Mouse (Mus musculus): Measurements from ENCODE around the gene Rtn1. TPM values are rescaled to one million over a fixed set of nuclear protein-coding genes. Genes with fewer than 3 reads are reported as not detected.

Rtn1 gene
- polyA plus RNA-seq, 1 experiment = 0.02 TPM

- H3K4me3 ChIP-seq (replicated peaks) = no peak overlapping the region
- no peaks in the 10 kb centered on the region for H3K4me1 ChIP-seq (ENCODE audit: control insufficient read depth)
- no peak for TF ChIP-seq GATA1 (IDR thresholded peaks at IDR 0.05; ENCODE audit: low read length)
- TF ChIP-seq TAL1 (IDR thresholded peaks at IDR 0.05; ENCODE audit: low read length) = no peak
- no peaks in the 10 kb centered on the region for H3K27me3 ChIP-seq (ENCODE audit: control insufficient read depth)
- H3K36me3 ChIP-seq (ENCODE audit: control insufficient read depth) = no peaks in the 10 kb centered on the region
- H3K9me3 ChIP-seq (ENCODE audit: control insufficient read depth, low read length) = peaks cover 5% of the 10 kb centered on the region
These were observed 8.9 kb upstream of the Rtn1 start for GRCm38 (mm10) chr12:72417762-72418161.

GRCm38 (mm10) chr12:72408111-72408891 lies 553 bp downstream of the Rtn1 start:
- Histone ChIP-seq H3K9me3 (ENCODE audit: control insufficient read depth, low read length) (no peaks in the 10 kb centered on the region), H3K4me3 (replicated peaks) (peak overlapping the region; percentile 18), H3K36me3 (ENCODE audit: control insufficient read depth) (no peaks in the 10 kb centered on the region), H3K4me1 (ENCODE audit: control insufficient read depth) (no peaks in the 10 kb centered on the region), H3K27me3 (ENCODE audit: control insufficient read depth) (peaks cover 28% of the 10 kb centered on the region)
- TF ChIP-seq TAL1 (IDR thresholded peaks at IDR 0.05; ENCODE audit: low read length) (no peak), GATA1 (IDR thresholded peaks at IDR 0.05; ENCODE audit: low read length) (no peak)

GRCm38 (mm10) chr12:72407721-72408110 lies 1.1 kb downstream of the Rtn1 start:
- Histone ChIP-seq H3K27me3 (ENCODE audit: control insufficient read depth) (peaks cover 28% of the 10 kb centered on the region), H3K36me3 (ENCODE audit: control insufficient read depth) (no peaks in the 10 kb centered on the region), H3K4me1 (ENCODE audit: control insufficient read depth) (no peaks in the 10 kb centered on the region), H3K4me3 (replicated peaks) (no peak overlapping the region), H3K9me3 (ENCODE audit: control insufficient read depth, low read length) (no peaks in the 10 kb centered on the region)
- TF ChIP-seq GATA1 (IDR thresholded peaks at IDR 0.05; ENCODE audit: low read length) (no peak), TAL1 (IDR thresholded peaks at IDR 0.05; ENCODE audit: low read length) (no peak)

GRCm38 (mm10) chr12:72407146-72407545 lies 1.7 kb downstream of the Rtn1 start:
- TF ChIP-seq TAL1 (IDR thresholded peaks at IDR 0.05; ENCODE audit: low read length) (no peak), GATA1 (IDR thresholded peaks at IDR 0.05; ENCODE audit: low read length) (no peak)
- no peaks in the 10 kb centered on the region for H3K4me1 ChIP-seq (ENCODE audit: control insufficient read depth)
- H3K27me3 ChIP-seq (ENCODE audit: control insufficient read depth) = peaks cover 28% of the 10 kb centered on the region
- H3K4me3 ChIP-seq (replicated peaks) = no peak overlapping the region
- H3K36me3 ChIP-seq (ENCODE audit: control insufficient read depth) = no peaks in the 10 kb centered on the region
- no peaks in the 10 kb centered on the region for H3K9me3 ChIP-seq (ENCODE audit: control insufficient read depth, low read length)

- Histone ChIP-seq H3K9me3 (ENCODE audit: control insufficient read depth, low read length) (no peaks in the 10 kb centered on the region), H3K36me3 (ENCODE audit: control insufficient read depth) (no peaks in the 10 kb centered on the region), H3K27me3 (ENCODE audit: control insufficient read depth) (peaks cover 28% of the 10 kb centered on the region), H3K4me3 (replicated peaks) (no peak overlapping the region), H3K4me1 (ENCODE audit: control insufficient read depth) (no peaks in the 10 kb centered on the region)
- TF ChIP-seq GATA1 (IDR thresholded peaks at IDR 0.05; ENCODE audit: low read length) (no peak), TAL1 (IDR thresholded peaks at IDR 0.05; ENCODE audit: low read length) (no peak)
These were observed 3.8 kb downstream of the Rtn1 start for GRCm38 (mm10) chr12:72405031-72405430.

GRCm38 (mm10) chr12:72393046-72393805 lies 15.6 kb downstream of the Rtn1 start:
- Histone ChIP-seq H3K36me3 (ENCODE audit: control insufficient read depth) (no peaks in the 10 kb centered on the region), H3K9me3 (ENCODE audit: control insufficient read depth, low read length) (peaks cover 2% of the 10 kb centered on the region; the same call in 1 of the 2 replicates)
- TF ChIP-seq TAL1 (IDR thresholded peaks at IDR 0.05; ENCODE audit: low read length) = no peak
- no peak for TF ChIP-seq GATA1 (IDR thresholded peaks at IDR 0.05; ENCODE audit: low read length)

GRCm38 (mm10) chr12:72390346-72390745 lies 18.5 kb downstream of the Rtn1 start:
- H3K36me3 ChIP-seq (ENCODE audit: control insufficient read depth) = no peaks in the 10 kb centered on the region
- no peaks in the 10 kb centered on the region for H3K27me3 ChIP-seq (ENCODE audit: control insufficient read depth)
- H3K4me3 ChIP-seq (replicated peaks) = no peak overlapping the region
- peaks cover 2% of the 10 kb centered on the region; the same call in 1 of the 2 replicates for H3K9me3 ChIP-seq (ENCODE audit: control insufficient read depth, low read length)
- no peaks in the 10 kb centered on the region for H3K4me1 ChIP-seq (ENCODE audit: control insufficient read depth)
- TF ChIP-seq GATA1 (IDR thresholded peaks at IDR 0.05; ENCODE audit: low read length) (no peak), TAL1 (IDR thresholded peaks at IDR 0.05; ENCODE audit: low read length) (no peak)

More at GRCm38 (mm10) chr12:72393046-72393805, 15.6 kb downstream of the Rtn1 start:
- no peak overlapping the region for H3K4me3 ChIP-seq (replicated peaks)
- H3K4me1 ChIP-seq (ENCODE audit: control insufficient read depth) = no peaks in the 10 kb centered on the region
- H3K27me3 ChIP-seq (ENCODE audit: control insufficient read depth) = no peaks in the 10 kb centered on the region

GRCm38 (mm10) chr12:72389377-72390103 lies 19.3 kb downstream of the Rtn1 start:
- no peaks in the 10 kb centered on the region for H3K36me3 ChIP-seq (ENCODE audit: control insufficient read depth)
- H3K4me1 ChIP-seq (ENCODE audit: control insufficient read depth) = no peaks in the 10 kb centered on the region
- peaks cover 2% of the 10 kb centered on the region; the same call in 1 of the 2 replicates for H3K9me3 ChIP-seq (ENCODE audit: control insufficient read depth, low read length)
- no peak for TF ChIP-seq TAL1 (IDR thresholded peaks at IDR 0.05; ENCODE audit: low read length)
- no peak for TF ChIP-seq GATA1 (IDR thresholded peaks at IDR 0.05; ENCODE audit: low read length)
- H3K4me3 ChIP-seq (replicated peaks) = no peak overlapping the region
- H3K27me3 ChIP-seq (ENCODE audit: control insufficient read depth) = no peaks in the 10 kb centered on the region
